Mouse (Mus musculus) frontal cortex, postnatal 14 days (tissue): ENCODE measurements at regions not wholly inside any gene's neighbourhood (a gene's known extent, or its start where the extent isn't known, plus 50 kb on each side); places are given as distances from the start of the nearest gene placed in this dataset.

Experiments
- DNase-seq, 2 experiments: peaks; one replicate each; pipeline ENCODE4 v3.0.0; 2022; ENCODE audit warnings: low spot score in 2 of 2

DNA sequence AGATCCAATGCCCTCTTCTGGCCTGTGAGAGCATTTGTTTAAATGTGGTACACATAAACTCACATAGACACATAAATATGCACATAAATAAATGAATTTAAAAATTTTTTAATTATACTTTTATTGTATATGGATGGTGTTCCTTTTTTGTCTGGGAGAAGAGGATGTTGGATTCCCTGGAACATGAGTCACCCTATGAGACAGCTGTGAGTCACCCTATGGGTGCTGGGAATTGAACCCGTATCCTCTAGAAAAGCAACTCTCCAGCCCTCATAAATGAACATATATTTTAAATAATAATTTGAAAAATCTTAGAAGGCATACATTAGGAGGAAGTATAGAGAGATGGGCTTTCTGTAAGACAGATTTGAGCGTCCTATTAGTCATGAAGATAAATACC is 76.1 kb upstream of the Dynlt3 start:
- no peak for DNase-seq

DNA sequence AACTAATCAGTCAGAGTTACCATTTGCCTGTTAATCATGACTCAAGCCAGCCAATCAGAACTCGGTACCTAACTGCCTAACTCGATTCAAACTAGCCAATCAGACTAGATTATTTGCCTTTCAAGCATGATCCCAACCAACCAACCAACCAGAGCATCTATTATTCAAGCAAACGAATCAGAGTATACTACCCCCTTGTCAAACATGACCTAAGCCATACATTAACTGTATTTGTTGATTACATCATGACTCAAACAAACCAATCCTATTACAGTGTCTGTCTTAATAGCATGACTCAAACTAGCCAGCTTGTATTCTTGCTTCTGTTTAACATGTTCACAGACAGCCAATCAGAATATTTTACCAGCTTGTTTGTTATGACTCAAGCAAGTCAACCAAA is 79.7 kb upstream of the Dynlt3 start:
- DNase-seq = no peak

DNA sequence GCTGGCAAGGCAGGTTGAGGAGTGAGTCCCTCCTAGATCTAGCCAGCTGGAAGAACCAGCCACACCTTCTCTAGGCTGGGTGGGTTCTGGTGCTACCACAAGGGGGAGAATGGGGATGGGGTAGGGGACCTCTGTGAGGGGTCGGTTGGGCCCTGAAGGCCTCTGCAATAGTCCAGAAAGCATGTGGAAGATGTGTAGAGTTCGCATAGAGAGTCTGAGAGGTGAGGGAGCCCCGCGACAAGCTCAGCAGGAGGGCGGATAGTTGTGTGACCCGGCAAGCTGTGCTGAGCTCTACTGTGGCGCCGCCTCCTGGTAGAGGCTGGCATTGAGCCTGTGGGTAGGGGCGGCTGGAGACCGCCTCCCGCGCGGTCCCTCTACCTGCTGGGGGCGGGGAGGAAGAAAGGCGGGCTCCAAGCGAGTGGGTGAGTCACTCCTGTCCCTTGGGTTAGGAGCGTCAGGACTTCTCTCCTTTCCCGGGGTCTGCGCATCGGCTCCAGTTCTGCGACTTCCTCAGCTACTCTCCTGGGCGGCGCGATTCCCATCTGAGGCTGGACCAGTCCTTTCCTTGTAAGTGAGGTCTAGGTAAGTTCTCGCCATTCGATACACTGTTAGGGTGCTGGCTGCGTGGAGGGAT is 84.6 kb upstream of the Dynlt3 start:
- peak; percentile 4 to 17 for DNase-seq

DNA sequence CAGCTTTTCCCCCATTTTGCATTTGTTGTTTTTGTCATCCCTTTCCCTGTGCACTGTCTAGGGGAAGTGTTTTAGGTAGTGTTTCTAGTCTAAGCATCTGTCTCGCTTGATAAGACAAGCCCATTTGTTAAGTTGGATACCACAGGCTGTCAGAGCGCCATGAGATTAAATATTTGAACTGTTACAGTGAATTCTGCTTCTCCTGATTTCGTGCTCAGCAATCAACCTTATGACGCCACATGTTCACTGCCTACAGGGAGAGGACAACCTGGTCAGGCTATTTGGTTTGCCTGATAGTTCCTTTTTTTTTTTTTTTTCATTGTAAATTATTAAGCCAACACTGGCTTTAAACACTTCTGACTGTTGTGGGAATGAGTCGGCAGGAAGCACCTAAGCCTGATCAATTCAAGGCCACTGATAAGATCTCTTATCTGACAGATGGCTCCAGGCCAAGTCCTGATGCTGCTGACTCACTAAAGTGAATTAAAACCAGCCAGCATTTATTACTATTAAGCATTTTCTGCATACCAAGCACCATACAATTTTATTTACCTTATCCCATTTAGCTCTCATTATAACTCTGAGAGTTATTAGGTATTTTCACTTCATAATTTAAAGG is 90.3 kb upstream of the Dynlt3 start:
- DNase-seq = no peak

DNA sequence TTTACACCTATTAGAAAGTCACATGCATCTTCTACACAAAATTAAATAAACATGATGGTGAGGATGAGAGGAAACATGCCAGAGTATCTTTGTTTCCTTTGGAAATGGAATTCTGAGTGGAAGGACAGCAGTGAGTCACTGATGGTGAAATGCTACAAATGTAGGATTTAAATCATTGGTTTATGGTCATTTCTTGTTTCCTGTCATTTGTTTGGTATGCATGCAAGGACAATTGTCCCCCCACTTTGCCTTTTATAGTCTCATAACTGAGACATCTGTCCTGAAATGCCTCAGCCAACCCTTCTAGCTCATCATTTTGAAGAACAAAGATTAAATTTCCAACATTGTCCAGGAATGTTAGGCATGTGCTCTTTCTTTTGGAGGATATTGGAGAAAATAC is 77.2 kb upstream of the Hypm start:
- DNase-seq = no peak

DNA sequence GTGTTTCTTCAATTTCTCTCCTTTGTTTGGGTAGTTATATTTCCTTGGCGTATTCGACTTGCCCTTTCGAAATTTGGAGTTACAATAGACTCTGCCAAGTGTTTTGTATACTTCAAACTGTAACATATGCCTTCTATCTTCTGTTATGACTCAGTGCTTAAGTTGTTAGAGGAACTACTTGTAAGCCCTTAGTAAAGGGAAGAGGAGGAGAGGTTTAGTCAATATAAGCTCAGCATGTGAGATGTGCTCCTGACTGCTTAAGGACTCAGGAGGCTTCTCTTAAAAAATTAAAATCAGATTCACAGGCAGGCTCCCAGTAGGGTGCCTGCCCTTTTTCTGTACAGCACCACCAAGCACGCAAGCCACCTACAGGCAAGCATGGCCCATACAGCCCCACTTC is 69.2 kb upstream of the Hypm start:
- DNase-seq = no peak

DNA sequence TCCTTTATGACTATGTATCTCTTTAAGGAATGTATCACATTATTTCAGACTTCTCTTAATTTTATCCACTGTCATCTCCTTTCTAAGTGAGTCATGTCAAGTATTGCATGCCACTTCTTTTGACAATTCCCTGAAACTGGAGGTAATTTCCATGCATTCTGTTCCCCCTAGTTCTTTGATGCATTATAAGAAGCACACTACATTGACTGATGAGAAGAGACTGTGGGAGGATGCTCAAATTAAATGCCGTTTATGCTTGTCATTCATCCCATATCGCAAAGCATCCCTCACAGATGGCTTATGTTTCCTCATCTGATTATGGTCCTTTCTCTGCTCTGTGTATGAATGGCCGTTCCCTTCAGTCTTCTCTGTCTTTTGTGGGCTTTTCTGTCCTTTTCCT is 57.2 kb upstream of the Hypm start:
- DNase-seq = no peak
